In genomic region chr19:36378511-36379232, GRCm38 (mm10) we compare ENCODE assay signal across 19 mouse cellular contexts. TPM values are rescaled to one million over a fixed set of nuclear protein-coding genes. Genes with fewer than 3 reads are reported as not detected.
DNase-seq lines count a peak whose midpoint lies in the region; ATAC-seq lines count a peak whose summit lies in the region.
"Had no signal": no experiment of that assay in that cellular context is flagged by ENCODE, and none has a peak within 500 bp of the region (broad histone marks: within the 10 kb centered on the region; RNA-seq: fewer than 3 reads in every experiment).

No protein-coding gene starts in this region.

- peak; percentile 52 for DNase-seq in CD4-positive, CD25-positive, alpha-beta regulatory T cell, adult 2 months (ENCODE audit: low read depth, low spot score)
- peak; percentile 63 for DNase-seq in heart, adult 11 months
- no peak for DNase-seq in heart, adult 18-20 months
- peak; percentile 48 for DNase-seq in A20 (ENCODE audit: low read depth, low spot score)
- peak; percentile 55 for DNase-seq in induced T-regulatory cell, adult 2 months (ENCODE audit: low read depth)
- DNase-seq in adrenal gland, postnatal 36 days, result no peak
- DNase-seq: adrenal gland, adult 8-10 months; adrenal gland, postnatal 14 days; cerebellum, adult 11-12 months; cerebellum, adult 2 months; cerebellum, adult 9-10 months; cerebellum, postnatal 10 days; cerebellum, postnatal 25 days; forebrain, postnatal 0 days had no signal

- ATAC-seq in CD4-positive, CD25-positive, alpha-beta regulatory T cell, adult 4 months, result no peak
- no peak for ATAC-seq in cerebellum, adult (ENCODE audit: insufficient number of reproducible peaks, low FRiP score, low TSS enrichment)
- ATAC-seq: activated CD4-positive, CD25-positive, alpha-beta regulatory T cell, adult 4 months; forebrain, embryonic 13.5 days; Patski had no signal

RNA-seq across cellular contexts. Expression of gene Pcgf5, which starts 30.6 kb away (rescaled TPM):
- polyA plus RNA-seq in CD4-positive, CD25-positive, alpha-beta regulatory T cell, adult 4 months (2017; shearing (Covaris generic)), result 10 to 100 TPM; 43.5 to 51.8 TPM
- 10 to 100 TPM; 63.4 to 78.1 TPM for total RNA-seq in heart, adult 18-20 months (2021)
- total RNA-seq in adrenal gland, postnatal 36 days (2021), result 10 to 100 TPM; 26.4 to 32.3 TPM

Comparison
In these comparisons a context has a peak if more than half of its experiments do, and no peak if none do; other contexts are left out.
1. DNase-seq: peak in CD4-positive, CD25-positive, alpha-beta regulatory T cell, adult 2 months (single experiment), heart, adult 11 months (single experiment), A20 (single experiment) and induced T-regulatory cell, adult 2 months (single experiment); none in heart, adult 18-20 months (0 of 2) and adrenal gland, postnatal 36 days (0 of 2).